Mouse (Mus musculus) kidney, embryonic 15.5 days (tissue): Measurements from ENCODE around the gene Tnfrsf17. TPM values are rescaled to one million over a fixed set of nuclear protein-coding genes. Genes with fewer than 3 reads are reported as not detected.

Experiments used
- ATAC-seq: fragments of 200-750 bp; cut with Nextera tagmentation; replicated peaks from 2 replicates; pipeline ENCODE4 v1.8.0; 2017; ENCODE audit warnings: moderate TSS enrichment; ENCODE audit not compliant: low FRiP score
- H3K27ac ChIP-seq: fragments of 300-500 bp; sonication (generic); 2 replicates; pipeline ENCODE4 v1.5.1; 2015; ENCODE audit warnings: mild to moderate bottlenecking, inconsistent platforms
- H3K27me3 ChIP-seq: fragments of 300-500 bp; sonication (generic); 2 replicates; pipeline ENCODE4 v1.6.1; 2015; ENCODE audit warnings: inconsistent platforms
- H3K36me3 ChIP-seq: fragments of 300-500 bp; sonication (generic); 2 replicates; pipeline ENCODE4 v1.6.1; 2015; ENCODE audit warnings: inconsistent platforms
- H3K4me1 ChIP-seq: fragments of 300-500 bp; sonication (generic); 2 replicates; pipeline ENCODE4 v1.6.1; 2015; ENCODE audit warnings: inconsistent platforms
- H3K4me2 ChIP-seq: fragments of 300-500 bp; sonication (generic); 2 replicates; pipeline ENCODE4 v1.6.1; 2015; ENCODE audit warnings: moderate library complexity, mild to moderate bottlenecking, inconsistent platforms
- H3K4me3 ChIP-seq: fragments of 300-500 bp; sonication (generic); replicated peaks from 2 replicates; pipeline ENCODE4 v1.5.1; 2015; ENCODE audit warnings: mild to moderate bottlenecking, inconsistent platforms
- H3K9ac ChIP-seq: fragments of 300-500 bp; sonication (generic); 2 replicates; pipeline ENCODE4 v1.6.1; 2015; ENCODE audit warnings: mild to moderate bottlenecking, inconsistent platforms
- H3K9me3 ChIP-seq: fragments of 300-500 bp; sonication (generic); replicated peaks from 2 replicates; pipeline ENCODE4 v1.6.1; 2016; ENCODE audit warnings: inconsistent platforms
- WGBS: fragments of 180-500 bp; shearing (Covaris S2); methylation state at CpG from one replicate; pipeline ENCODE4 v1.1.7; 2015; ENCODE audit warnings: mixed read lengths; 5-methylcytosine and 5-hydroxymethylcytosine counted together
- polyA plus RNA-seq: library from polyadenylated mRNA; unstranded; fragments of >200 nt; fragmentation: Nextera tagmentation; extraction: Ambion mirVana; gene quantifications from 2 replicates; pipeline ENCODE4 v1.2.1, GENCODE M21; 2015

The Tnfrsf17 gene
- polyA plus RNA-seq, 1 experiment from 2014 or later: not detected

DNA sequence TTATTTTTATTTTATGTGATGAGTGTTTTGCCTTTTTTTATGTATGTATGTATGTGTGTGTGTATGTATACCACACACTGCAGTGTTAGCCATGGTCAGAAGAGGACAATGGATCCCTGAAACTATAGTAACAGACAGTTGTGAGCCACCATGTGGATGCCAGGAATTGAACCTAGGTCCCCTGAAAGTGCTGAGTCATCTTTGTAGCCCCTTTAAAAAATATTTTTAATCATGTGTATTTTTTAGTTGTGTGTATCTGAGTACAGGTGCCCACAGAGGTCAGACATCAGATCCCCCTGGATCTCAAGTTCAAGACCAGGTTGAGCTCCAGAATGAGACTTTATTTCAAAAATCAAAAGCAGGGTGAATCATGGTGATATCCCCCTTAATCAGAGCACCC, 9.9 kb upstream of the Tnfrsf17 start:
- H3K9me3 ChIP-seq: no peaks in the 10 kb centered on the region
- no peak overlapping the region for H3K27ac ChIP-seq
- H3K4me2 ChIP-seq: no peak overlapping the region
- H3K4me1 ChIP-seq: no peaks in the 10 kb centered on the region
- ATAC-seq: no peak
- no peak overlapping the region for H3K9ac ChIP-seq
- H3K27me3 ChIP-seq: no peaks in the 10 kb centered on the region
- no peak overlapping the region for H3K4me3 ChIP-seq
- H3K36me3 ChIP-seq: no peaks in the 10 kb centered on the region

DNA sequence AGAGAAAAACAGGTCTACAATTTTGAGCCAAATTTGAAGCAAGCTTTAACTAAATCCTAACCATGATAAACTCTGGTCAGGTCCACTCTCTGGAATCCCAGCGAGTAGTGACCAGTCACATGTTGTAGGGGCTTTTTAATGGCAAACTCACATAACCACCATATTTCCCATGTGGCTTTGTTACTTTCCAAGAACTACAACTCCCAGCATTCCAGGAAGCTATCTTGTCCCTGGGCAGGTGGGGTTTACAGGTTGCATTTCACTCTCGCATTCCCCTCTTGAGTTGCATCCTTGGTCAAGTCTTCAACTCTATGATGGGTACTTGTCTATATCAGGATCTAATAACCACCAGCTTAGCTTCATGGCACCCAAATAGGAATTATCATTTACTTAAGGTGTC, 8.1 kb upstream of the Tnfrsf17 start:
- no peaks in the 10 kb centered on the region for H3K27me3 ChIP-seq
- no peak overlapping the region for H3K27ac ChIP-seq
- H3K4me3 ChIP-seq: no peak overlapping the region
- no peak for ATAC-seq
- no peaks in the 10 kb centered on the region for H3K36me3 ChIP-seq
- 85% methylated on average over 2 of the region's 2 CpGs for WGBS
- no peaks in the 10 kb centered on the region for H3K4me1 ChIP-seq
- H3K9ac ChIP-seq: no peak overlapping the region
- no peaks in the 10 kb centered on the region for H3K9me3 ChIP-seq
- no peak overlapping the region for H3K4me2 ChIP-seq

DNA sequence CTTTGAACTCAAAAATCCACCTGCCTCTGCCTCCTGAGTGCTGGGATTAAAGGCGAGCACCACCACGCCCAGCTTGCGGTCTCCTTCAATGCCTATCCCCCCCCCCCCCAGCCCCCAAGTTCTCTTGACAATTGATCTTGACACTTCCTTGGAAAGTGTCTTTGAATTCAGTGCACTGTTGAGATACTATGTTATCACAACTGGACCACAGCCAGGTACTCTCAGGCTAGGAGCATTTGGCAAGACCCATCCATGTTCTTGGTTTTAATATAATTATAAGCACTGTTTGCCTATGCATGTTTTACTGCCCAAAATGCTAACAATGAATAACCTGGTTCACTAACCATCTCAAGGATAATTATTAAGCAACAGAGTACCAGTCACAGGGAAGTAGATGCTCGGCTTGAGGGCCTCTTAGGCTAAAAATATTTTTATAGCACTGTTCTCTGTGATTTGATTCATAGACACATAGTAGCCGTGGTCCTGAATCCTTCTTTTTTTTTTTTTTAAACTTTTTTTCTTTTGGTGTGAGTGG, 2.2 kb downstream of the Tnfrsf17 start:
- Histone ChIP-seq H3K4me1 (peaks cover 10% of the 10 kb centered on the region), H3K4me3 (no peak overlapping the region), H3K27ac (peak overlapping the region; percentile 66), H3K27me3 (no peaks in the 10 kb centered on the region), H3K9me3 (no peaks in the 10 kb centered on the region), H3K9ac (no peak overlapping the region), H3K36me3 (no peaks in the 10 kb centered on the region), H3K4me2 (no peak overlapping the region)
- 0 out of 2 replicates have a peak, but pooled peaks have one; percentile 36 for ATAC-seq
- WGBS: 68% methylated on average over 5 of the region's 5 CpGs

DNA sequence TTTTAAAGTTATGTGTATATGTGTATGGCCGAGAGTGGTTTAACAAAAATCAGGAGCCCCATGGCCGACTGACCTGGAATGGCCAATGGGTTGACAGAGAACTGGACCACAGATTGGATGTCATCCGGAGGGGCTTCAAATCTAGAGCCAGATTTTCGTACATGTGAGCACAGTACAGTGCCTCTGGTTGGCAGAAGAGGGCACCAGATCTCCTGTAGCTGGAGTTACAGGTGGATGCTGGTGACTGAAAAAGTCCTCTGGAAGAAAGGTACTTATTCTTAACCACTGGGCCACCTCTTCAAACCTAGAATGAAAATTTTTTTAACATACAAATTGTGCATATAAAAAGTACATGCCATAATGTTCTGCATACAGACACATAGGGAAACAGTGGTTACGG, 3.1 kb downstream of the Tnfrsf17 start:
- peak overlapping the region; percentile 66 for H3K27ac ChIP-seq
- H3K9ac ChIP-seq: no peak overlapping the region
- H3K4me3 ChIP-seq: no peak overlapping the region
- no peaks in the 10 kb centered on the region for H3K36me3 ChIP-seq
- no peak overlapping the region for H3K4me2 ChIP-seq
- ATAC-seq: no peak
- H3K9me3 ChIP-seq: no peaks in the 10 kb centered on the region
- peaks cover 11% of the 10 kb centered on the region for H3K4me1 ChIP-seq
- WGBS: 73% methylated on average over 5 of the region's 5 CpGs
- no peaks in the 10 kb centered on the region for H3K27me3 ChIP-seq

DNA sequence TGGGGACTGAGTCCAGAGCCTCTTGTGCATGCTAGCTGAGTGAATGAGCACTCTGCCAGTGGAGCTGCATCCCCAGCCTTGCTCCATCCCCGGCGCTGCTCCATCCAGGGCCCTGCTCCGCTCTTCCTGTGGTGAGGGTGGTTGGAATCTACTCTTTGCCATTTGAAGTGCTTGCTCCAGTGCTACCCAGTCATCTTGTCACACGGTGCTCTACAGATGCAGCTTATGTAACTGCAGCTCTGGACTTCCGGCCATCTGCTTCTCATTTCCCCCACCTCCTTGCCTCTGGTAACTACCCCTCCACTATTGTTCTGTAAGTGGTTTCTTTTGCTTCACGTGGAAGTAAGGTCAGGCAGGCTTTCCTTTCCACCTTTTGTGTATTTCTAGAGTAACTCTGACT, 3.7 kb downstream of the Tnfrsf17 start:
- H3K9me3 ChIP-seq: no peaks in the 10 kb centered on the region
- H3K27ac ChIP-seq: peak overlapping the region; percentile 41; the same call in 1 of the 2 replicates
- no peak for ATAC-seq
- no peaks in the 10 kb centered on the region for H3K27me3 ChIP-seq
- peaks cover 17% of the 10 kb centered on the region for H3K4me1 ChIP-seq
- 62% methylated on average over 6 of the region's 6 CpGs for WGBS
- H3K36me3 ChIP-seq: no peaks in the 10 kb centered on the region
- no peak overlapping the region for H3K4me3 ChIP-seq
- H3K9ac ChIP-seq: no peak overlapping the region
- H3K4me2 ChIP-seq: no peak overlapping the region

- H3K4me2 ChIP-seq: peak within 1 kb of the TSS; percentile 82
- 4% methylated on average over 61 of the region's 61 CpGs for WGBS
- no peaks in the 10 kb centered on the region for H3K36me3 ChIP-seq
- ATAC-seq: peak; percentile 98
- H3K9ac ChIP-seq: peak within 1 kb of the TSS; percentile 85
- H3K27me3 ChIP-seq: no peaks in the 10 kb centered on the region
- no peaks in the 10 kb centered on the region for H3K9me3 ChIP-seq
- peak within 1 kb of the TSS; percentile 86 for H3K27ac ChIP-seq
- H3K4me3 ChIP-seq: peak within 1 kb of the TSS; percentile 89
- H3K4me1 ChIP-seq: peaks cover 18% of the 10 kb centered on the region
Observed at GRCm38 (mm10) chr16:11322409-11323323, 9.1 kb downstream of the Tnfrsf17 start, which contains the start of gene Snx29. TSS of gene Snx29 (plus strand) at chr16:11322908.

GRCm38 (mm10) chr16:11323324-11324051, 9.9 kb downstream of the Tnfrsf17 start:
- Histone ChIP-seq H3K27ac (peak overlapping the region; percentile 86), H3K9me3 (no peaks in the 10 kb centered on the region), H3K9ac (peak overlapping the region; percentile 85), H3K4me1 (peaks cover 18% of the 10 kb centered on the region), H3K4me3 (peak overlapping the region; percentile 89), H3K4me2 (peak overlapping the region; percentile 82), H3K27me3 (no peaks in the 10 kb centered on the region), H3K36me3 (no peaks in the 10 kb centered on the region)
- ATAC-seq: peak; percentile 38
- WGBS: 3% methylated on average over 17 of the region's 17 CpGs

- no peaks in the 10 kb centered on the region for H3K9me3 ChIP-seq
- WGBS: 79% methylated on average over 3 of the region's 3 CpGs
- no peak overlapping the region for H3K4me3 ChIP-seq
- H3K4me2 ChIP-seq: no peak overlapping the region
- no peak for ATAC-seq
- no peak overlapping the region for H3K27ac ChIP-seq
- no peak overlapping the region for H3K9ac ChIP-seq
- no peaks in the 10 kb centered on the region for H3K27me3 ChIP-seq
- no peaks in the 10 kb centered on the region for H3K36me3 ChIP-seq
- no peaks in the 10 kb centered on the region for H3K4me1 ChIP-seq
Observed at GRCm38 (mm10) chr16:11330081-11330800, 16.6 kb downstream of the Tnfrsf17 start.

DNA sequence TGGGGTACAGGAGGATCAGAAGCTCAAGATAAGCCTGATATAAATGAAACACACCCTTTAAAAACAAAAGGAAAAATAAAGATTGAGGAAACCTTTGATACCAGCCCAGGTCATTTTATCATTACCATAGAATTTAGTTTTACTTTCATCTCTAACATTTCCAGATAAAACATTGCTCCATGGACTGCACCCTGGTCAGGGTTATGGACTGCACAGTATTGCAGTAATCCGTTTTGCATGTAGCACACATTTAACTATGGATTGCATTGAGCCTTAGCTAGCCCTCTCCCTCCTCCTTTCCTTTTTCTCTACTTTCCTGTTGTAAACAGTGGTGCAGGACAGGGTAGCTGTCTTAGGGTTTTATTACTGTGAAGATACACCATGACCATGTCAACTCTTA, 17.4 kb downstream of the Tnfrsf17 start:
- Histone ChIP-seq H3K4me3 (no peak overlapping the region), H3K27ac (no peak overlapping the region), H3K9ac (no peak overlapping the region), H3K36me3 (no peaks in the 10 kb centered on the region), H3K4me2 (no peak overlapping the region), H3K4me1 (no peaks in the 10 kb centered on the region), H3K27me3 (no peaks in the 10 kb centered on the region), H3K9me3 (no peaks in the 10 kb centered on the region)
- ATAC-seq: no peak
- WGBS: 86% methylated on average over 1 of the region's 1 CpGs

- H3K4me2 ChIP-seq: no peak overlapping the region
- H3K27ac ChIP-seq: no peak overlapping the region
- no peaks in the 10 kb centered on the region for H3K9me3 ChIP-seq
- no peak overlapping the region for H3K4me3 ChIP-seq
- no peaks in the 10 kb centered on the region for H3K36me3 ChIP-seq
- WGBS: 78% methylated on average over 4 of the region's 4 CpGs
- H3K9ac ChIP-seq: no peak overlapping the region
- no peaks in the 10 kb centered on the region for H3K27me3 ChIP-seq
- no peak for ATAC-seq
- no peaks in the 10 kb centered on the region for H3K4me1 ChIP-seq
Observed at GRCm38 (mm10) chr16:11343292-11343815, 29.7 kb downstream of the Tnfrsf17 start.

GRCm38 (mm10) chr16:11351903-11352302, 38.3 kb downstream of the Tnfrsf17 start:
- ATAC-seq: no peak
- Histone ChIP-seq H3K4me2 (no peak overlapping the region), H3K27ac (no peak overlapping the region), H3K9me3 (no peaks in the 10 kb centered on the region), H3K9ac (no peak overlapping the region), H3K4me3 (no peak overlapping the region), H3K4me1 (no peaks in the 10 kb centered on the region), H3K36me3 (peaks cover 9% of the 10 kb centered on the region; the same call in 1 of the 2 replicates), H3K27me3 (no peaks in the 10 kb centered on the region)
- WGBS: 71% methylated on average over 7 of the region's 7 CpGs
